Mouse (Mus musculus): ENCODE measurements around the gene Gab2.
"Not testable (repeated sequence)": the region's sequence is repeated elsewhere in the genome, so short reads cannot be mapped to it uniquely, and the experiment has no call there.

The Gab2 gene

DNA sequence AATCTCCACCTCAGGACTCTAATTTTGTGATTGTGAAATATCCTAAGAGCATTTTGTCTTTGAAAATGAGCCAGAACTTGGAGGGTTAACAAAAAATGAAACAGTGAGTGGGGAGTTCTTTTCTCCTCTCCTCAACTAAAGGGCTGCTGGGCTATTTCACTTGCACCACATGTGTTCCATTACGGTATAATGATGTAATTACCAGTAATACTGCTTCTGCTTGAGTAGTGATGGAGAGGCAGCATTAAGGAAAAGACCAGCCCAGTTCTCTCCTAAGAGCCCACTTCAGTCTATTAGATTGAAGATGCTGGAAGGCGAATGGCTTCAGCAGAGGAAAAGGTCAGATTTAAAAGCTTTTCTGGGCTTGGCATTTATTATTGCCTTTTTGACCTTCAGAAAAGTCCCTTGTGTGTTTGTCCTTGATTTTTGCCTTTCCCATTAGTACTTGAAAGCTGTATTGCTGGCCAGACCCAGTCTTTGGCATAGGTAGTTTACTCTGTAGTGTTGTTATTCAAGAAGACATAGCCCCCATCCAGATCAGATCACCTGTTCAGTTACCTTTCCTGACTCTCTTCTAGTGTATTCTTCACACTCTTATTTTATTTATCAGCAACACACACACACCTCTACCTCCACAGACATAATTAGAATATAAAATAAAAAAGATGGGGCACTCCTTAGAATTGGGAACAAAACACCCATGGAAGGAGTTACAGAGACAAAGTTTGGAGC lies 69.9 kb downstream of the Gab2 start:
- no peak for DNase-seq

DNA sequence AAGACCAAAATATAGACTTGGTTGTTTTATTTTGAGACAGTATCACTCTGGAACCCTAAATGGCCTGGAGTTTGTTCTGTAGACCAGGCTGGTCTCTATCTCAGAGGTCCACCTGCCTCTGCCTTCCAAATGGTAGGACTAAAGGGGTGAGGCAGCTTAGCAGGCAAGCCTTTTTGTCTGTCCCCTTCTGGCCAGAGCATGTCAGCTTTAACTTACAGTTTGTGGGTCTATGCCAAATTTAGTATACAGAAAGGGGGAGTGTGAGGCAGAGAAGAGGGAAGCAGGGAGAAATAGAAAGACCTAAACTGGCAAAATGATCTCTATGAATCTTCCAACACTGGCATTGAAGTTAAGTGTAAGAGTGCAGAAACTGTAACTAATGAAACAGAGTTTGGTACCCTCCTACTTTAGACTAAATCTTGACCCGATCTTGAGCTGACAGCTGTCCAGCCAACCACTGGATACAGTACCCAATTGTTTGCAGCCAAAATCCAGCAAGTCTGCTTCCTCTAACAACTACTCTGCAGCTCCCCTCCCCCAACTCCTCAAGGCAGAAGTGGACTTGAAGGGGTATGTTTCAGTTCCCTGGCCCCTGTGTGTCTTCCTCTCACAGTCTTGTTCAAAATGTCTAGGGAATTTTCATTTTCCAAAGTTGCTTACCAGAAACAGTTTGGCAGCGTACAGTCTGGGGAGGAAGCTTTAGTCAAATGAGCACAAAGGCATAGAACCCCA lies 73.5 kb downstream of the Gab2 start:
- peak; percentile 6 for DNase-seq

DNA sequence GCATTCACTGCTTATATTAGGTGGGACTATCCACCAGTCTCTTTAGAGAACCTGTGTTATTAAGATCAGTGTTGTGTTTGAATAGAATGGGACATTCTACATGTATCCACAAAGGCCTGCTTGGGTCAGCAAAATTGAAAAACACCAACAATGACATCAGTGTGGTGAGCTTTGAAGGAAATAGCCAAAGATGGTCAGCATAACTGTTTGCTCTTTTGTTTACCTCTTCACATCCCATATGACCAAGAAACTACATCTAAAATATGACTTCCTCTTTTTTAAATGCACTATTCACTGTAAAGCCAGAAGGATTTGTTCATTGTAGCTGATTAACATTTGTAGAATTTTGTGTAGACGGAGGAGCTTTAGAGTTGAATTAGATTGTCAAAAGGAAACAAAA lies 82.9 kb downstream of the Gab2 start:
- DNase-seq = no peak

DNA sequence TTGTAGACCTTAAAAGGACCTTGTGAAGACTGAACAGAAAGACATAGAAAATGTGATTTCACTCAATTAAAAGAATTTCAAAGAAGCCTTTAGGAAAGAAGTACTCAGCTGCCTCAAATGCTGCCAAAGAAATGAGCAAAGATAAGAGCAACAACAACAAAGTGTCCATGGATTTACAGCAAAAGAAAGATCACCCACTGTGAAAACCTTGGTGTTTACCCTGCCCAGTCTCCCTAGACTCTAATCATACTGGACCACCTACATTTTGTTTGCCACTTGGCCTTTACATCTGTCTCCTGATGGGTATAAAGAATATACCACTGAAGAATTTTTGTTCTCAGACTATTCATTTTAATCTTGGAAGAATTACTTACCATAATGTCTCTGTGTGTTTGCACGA lies 89.7 kb downstream of the Gab2 start:
- no peak for DNase-seq

DNA sequence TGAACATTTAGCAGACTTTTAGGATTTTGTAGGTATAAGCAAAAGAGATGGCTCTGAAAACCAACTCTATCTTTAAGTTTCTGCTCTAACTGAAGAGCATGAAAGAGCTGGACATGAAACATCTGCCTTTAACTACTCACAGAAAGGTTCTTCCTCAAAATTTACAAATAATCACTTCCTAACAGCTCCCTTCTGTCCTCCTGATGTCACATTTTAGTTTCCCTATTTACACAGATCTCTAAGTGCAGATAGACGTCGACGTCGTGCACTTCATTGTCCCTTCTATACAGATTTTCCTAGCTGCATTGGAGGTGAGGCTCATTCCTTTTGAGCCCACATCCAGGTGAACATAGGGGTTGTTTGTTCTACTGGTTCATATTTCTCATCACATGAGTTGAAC lies 90.3 kb downstream of the Gab2 start:
- no peak for DNase-seq

DNA sequence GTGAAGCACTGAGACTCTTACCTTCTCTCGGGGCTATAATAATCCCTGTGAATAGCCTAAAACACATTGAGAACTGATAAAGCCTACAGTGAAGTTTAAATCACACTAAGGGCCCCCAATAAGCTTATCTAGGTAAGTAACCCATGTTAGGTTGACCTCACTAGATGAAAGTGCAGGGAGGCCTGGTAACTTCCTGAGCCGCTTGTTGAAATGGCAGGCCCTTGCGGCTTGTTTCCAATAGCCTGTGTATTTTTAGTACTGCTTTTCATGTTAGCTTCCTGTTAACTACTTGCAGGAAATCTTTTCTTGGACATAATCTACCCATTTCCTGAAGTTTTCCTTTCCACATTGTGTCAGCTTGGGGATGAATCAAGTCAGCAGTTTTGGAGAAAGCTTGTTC lies 90.7 kb downstream of the Gab2 start:
- DNase-seq = no peak

DNA sequence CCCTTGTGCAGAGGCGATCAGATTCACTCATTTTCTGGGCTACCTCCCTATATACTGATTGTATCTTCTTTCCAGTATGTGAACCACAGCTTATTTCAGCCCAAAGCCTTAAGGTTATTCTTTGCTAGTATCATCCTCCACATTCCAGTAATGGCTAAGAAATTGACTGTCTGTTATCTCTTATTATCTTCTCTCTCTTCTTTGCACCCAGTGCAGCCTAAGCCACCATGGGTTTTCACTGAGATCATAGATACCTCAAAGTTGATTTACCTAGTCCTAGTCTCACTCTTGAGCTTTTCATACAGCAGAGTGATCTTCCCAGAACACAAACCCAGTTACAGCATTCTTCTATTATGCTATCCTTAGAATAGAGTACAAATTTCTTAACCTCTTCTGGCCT lies 100.5 kb downstream of the Gab2 start:
- no peak for DNase-seq

DNA sequence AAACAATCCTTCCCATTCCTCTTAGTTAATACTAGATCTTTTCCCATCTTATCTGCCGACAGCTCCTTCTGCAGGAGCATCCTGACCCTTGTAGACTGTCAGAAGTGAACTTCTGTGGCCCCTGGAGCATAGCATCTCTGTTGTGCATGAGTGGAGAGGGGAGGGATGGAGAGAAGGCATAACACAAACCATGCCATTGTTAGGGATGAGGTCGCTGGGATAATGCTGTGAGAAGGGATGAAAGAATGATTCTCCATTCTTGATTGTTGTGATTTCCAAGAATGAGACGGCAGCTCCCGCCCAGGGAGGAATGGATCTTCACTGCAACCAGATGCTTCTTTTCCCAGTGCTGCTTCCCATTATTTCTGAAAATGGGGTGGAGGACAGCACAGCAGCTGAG lies 102.0 kb downstream of the Gab2 start:
- no peak for DNase-seq

DNA sequence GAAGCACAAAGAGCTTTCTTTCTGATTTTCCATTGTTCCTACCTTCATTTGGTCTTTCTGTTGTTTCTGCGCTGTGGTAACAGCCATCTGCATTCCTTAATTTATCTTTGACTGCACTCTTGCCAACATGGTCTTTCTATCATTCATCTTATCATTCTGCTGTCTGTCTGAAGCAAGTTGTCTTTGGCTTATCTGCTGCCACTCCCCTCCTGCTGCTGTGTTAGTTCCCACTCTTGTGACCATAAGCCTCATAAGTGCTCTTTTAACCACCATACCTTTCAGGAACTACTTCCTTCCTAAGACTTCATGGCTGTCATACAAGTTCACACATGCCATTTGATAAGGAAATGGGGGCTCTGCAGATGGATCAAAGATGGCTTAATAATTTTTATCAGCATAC lies 102.6 kb downstream of the Gab2 start:
- no peak for DNase-seq

DNA sequence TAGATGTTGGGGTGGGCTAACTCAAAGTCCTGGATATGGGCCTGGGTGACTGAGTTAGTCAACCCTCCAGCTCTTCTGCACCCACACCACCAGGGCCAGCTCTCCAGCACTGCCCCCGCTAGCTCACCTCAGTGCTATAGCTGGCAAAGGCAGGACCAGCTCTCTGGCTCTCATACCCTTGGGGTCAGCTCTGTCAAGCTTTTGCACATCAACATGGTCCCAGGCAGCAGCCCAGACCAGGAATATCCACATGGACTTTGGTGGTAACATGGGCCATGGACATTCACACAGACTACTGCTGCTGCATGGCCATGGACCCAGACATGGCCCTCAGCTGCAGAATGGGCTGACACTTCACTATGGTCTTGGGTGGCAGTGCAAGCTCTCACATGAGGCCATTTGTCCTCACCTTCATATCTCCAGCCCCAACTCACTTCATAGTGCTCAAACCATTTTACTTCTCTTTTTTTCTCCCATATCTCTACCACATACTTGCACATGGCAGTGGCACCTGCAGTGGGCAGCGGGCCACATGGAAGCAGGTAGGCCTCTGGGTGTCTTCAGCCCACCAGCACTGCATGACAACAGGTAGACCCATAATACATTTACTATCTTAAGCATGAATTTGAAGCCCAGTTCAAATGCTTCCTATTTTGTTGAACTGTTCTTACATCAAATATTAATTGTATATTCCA lies 106.1 kb downstream of the Gab2 start:
- DNase-seq = no peak

DNA sequence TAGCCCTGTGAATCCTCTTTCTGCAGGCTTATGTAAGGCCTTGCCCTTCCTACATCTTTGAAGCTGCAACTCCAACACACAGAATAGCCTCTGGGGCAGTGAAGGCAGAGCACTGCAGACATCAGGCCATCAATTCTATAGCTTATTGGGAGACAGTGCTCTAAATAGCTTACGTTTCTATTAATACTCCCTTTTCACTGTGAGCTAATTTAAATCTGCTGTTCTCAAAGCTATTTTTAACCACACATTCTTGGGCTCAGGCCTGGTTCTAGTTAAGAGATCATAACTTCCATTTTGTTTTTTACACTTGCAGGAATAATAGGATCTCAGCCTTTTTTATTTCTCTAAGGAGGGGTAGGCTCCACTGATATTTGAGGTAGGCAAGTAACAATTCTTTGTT lies 107.7 kb downstream of the Gab2 start:
- no peak for DNase-seq

DNA sequence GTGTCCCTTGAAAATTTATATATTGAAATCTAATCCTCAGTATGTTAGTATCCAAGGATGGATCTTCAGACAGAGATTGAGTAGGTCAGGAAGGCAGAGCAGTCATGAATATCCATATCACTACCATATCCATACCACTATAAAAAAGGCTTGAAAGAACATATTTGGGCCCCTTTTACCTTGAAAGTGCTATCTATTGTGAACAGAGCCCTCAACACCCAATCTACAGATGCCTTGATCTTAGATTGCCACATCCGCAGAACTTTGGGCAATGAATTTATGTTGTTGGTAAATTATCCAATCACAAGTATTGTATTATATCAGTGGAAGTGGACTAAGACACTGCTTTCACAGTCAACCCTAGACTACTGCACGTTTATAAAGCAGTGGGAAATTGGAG lies 122.5 kb downstream of the Gab2 start:
- no peak for DNase-seq

DNA sequence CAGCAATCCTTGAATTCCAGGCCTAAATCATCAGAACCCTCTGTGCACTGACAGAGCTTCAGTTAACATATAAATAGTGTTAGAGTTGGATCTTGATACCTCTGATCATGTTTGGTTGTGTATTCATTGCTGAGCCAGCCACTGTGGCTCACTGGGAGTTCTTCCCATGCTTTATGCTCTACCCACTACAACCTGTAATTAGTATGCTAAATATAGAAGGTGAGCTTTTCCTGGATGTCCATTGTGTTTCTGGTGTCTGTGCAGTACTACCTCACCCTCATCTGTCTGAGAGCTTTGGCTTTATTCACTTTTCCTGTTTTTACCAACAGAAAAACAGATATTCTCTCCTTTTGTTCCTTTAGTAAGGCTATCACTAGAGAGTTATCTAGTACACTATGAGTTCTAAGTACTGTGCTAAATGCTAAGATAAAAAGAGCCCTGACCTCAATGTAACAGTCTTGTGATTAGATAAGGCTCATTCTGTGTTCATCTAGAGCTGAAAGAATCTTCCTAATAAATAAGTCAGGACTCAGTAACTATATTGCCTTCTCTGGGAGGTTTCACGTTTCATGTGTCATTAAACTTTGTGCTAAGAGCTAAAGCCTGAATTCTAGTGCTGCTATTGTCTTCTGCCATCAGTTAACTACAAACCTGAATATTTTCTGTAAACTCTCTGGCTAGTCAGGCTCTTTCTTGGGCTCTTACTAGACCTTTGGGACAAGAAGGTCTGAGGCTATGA lies 127.6 kb downstream of the Gab2 start:
- no peak for DNase-seq

DNA sequence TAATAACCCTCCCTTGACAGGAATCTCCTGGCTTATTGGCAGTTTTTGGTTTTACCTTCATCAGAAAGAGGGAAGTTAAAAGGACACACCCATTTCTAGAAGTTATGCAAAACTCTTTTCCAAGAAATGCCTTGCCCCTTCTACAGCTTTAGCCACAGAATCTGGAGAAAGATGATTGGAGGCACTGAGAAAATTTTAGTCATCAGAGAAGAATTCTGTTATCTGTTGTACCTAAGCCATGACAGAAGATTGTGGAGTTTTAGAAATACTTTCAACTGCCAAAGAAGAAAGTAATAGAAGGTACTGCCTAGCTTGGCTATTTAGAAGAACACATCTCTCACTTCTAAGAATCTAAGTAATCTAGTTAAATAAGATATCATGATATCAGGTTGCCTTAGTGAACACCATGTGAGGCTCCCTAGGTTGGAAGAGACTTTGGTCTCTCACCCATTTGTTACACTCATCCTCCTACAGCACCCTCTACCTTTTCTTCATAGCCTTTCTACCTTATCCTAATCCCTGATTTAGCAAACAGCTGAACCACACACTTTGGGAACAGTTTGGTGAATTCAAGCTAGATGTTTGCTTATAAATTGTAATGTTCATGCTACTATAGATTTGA lies 128.8 kb downstream of the Gab2 start:
- no peak for DNase-seq

DNA sequence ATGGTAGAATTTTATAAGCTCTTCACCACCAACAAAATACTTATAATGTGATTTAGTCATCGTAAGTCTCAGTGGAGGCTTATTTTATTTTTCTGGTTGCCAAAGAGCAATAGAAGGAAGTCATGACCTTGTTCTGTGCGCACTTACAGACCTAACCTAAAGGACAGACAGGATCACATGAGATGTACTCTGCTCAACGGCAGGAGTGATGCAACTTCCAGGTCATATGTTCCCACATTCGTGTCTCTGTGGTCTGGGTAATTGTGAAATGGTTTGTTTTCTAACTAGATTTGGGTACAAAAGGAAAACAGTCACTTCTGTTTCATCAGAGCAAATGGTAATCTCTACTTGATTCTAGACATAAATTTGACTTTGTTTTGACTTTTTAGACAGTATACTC lies 129.7 kb downstream of the Gab2 start:
- no peak for DNase-seq

DNA sequence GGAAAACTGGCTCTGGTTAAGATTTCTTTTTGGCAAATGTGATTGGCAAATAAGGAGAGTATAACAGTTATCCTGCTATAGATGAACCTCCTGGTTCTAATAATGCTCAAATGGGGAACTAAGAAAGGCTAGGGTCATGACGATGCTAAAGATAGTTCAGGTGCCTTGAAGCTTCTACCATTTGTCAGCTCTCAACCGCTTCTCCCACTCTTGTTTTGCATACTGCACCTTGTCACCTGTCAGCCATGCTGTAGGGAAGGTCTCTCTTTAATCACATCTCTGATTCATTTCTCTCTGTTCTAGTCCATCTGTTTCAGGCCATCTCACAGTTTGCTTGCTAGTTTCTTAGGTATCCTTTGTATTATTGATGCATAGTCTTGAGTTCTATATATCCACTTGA lies 142.4 kb downstream of the Gab2 start:
- DNase-seq = no peak

DNA sequence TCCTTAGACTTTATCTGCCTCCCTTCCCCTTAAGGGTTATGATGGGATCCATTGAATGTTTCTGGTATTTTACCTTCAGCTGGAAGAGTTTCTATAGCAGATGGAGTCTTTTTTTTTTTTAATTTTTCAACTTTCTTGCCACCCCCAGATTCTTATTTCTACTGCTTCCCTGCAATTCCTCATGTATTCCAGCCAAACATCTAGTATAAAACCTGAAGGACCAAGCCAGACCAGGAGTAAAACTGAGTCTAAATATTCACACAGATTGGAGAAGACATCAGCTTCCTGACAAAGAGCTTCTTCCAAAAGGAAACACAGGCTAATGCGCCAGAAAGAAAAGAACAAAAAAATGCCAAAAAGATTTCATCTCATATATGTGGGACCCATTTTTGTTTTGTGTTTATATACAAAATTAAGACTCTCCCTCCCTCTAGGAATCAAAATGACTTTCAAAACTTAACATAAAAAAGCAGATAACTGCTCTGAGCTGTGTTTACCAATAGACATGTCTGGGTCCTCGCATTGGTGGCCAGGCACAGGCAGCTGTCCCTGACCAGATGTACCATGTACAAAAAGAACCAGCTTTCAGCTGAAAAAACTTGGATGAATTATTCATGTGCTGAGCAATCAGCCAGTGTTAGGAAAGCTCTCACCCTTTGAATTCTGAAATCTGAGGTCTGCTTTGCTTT lies 164.0 kb downstream of the Gab2 start:
- DNase-seq = no peak

DNA sequence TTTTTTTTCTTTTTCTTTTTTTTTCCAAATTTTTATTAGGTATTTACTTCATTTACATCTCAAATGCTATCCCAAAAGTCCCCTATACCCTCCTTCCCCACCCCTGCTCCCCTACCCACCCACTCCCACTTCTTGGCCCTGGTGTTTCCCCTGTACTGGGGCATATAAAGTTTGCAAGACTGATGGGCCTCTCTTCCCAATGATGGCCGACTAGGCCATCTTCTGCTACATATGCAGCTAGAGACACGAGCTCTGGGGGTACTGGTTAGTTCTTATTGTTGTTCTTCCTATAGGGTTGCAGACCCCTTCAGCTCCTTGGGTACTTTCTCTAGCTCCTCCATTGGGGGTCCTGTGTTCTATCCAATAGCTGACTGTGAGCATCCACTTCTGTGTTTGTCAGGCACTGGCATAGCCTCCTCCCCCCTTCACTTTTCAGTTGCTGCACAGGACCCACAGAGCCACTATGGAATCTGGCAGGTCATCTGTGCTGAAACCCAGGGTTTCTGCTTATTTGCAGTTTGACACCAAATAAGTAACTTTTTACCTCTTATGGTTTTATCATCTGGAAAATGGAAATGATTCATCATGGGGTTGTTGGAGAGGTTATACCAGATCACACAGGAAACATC lies 164.7 kb downstream of the Gab2 start:
- DNase-seq = not testable (repeated sequence)

DNA sequence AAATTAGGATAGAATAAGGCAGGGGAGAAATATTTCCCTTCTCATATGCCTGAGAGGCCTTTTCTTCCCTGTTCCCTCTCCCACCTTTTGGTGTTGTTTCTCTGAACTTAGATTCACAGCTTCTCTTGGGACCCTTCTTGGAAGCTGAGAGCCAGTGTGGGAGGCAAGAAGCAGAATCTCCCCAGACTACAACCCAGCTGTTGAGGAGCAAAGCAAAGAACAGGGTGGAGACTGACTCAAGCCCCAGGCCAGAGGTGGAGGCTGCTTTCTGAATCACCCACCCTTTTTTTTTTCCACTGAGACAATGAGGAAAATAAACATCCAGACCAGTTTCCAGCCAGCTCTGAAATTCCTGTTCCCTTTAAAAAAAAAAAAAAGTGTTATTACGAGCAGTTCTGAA lies 166.3 kb downstream of the Gab2 start:
- no peak for DNase-seq

DNA sequence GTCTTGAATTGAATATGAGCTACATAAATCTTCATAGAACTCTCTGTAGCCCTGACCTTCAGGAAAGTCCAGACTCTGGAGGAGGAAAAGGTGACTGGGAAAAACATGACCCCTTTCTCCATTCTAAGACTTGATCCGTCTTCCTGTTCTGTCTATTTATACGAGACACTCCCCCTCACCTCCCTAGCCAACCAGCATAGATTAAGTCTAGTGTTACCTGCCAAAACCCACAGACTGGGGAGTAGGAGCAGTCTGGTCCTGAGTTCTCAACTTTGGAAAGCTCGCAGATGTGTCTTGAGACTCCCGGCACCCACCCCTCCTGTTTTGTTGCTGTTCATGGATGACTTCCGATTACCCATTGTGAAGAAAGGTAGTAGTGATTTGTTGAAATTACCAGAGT lies 166.8 kb downstream of the Gab2 start:
- DNase-seq = no peak

DNA sequence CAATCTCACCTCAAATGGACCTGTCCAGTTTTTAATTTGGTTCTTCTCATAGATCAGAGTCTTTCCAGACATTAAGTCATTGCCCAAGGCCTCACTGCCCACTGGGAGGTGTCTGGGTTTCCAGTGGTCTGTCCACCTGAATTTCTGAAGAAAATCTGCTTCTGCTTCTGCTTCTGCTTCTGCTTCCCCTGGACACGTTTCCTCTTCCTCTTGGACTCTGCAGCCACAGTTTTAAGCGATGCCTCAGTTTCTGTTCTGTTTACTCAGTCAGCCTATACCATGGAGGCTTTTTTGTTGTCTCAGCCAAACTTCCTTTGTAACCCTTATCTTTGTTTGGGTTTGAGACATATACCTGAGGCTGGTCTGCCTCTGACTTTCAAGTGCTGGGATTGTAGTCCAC lies 170.3 kb downstream of the Gab2 start:
- DNase-seq = no peak

DNA sequence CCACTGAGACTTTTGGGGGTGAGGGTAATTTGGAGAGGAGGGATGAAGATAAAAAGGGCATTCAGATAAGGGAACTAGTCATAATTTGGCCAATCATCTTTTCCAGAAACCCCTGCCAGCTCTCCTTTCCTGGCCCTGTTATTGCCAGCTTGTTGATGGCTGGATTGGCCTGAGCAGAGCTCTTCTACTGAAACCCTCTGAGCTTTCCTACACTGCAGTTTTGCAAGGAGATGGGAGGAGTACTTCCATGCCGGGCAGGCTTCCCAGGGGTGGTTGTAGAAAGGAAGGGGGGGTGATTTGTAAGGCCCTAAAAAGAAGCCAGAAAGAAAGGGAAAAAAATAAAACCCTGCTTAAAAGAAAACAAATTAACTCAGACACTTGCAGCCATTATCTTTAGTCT lies 181.2 kb downstream of the Gab2 start:
- DNase-seq = no peak
